Mouse (Mus musculus) kidney, postnatal 14 days (tissue): ENCODE data around the gene Dlg2.

Source experiments
- DNase-seq: peaks from one replicate; pipeline ENCODE4 v3.0.0; 2022; ENCODE audit warnings: mixed read lengths

Gene Dlg2

DNA sequence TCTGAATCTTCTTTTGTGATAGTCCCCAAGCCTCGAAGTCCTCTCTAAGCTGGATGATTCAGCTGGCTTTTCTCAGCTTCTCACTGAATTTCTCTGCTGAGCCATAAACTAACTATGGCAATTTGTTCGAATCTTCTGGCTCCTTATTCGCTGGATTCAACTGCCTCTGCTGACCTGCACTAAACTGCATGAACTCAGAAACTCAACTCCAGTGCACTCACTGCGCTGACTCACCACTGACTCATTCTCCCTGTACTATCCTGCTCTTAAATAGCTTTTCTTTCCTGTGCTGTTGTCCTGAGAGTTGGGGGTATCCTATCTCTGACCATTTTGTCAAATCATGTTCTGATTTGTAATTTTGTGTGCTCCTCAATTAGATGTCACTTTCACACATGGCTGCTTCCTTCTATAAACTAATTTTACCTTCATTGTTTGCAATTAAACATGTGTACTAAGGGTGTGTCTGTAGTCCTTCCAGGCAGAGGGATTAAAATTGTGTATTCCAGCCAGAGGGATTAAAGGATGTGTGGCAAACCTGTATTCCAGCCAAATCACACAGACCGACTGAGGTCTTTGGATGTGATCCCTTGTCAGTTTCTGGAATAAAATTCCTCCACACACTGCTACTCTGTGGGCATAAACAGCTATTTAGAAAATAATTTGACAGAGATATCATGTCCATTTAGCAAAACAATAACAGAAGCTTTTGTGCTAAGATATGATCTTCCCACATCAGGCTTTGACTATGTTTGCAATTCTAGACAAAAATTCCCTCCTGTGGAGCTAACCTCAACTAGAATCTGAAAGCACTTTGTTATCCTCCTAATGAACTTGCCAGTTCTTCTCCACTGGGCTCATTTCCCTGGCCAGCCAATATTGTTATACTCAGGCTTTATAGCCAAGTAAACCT is 1115.0 kb downstream of the Dlg2 start:
- no peak for DNase-seq

DNA sequence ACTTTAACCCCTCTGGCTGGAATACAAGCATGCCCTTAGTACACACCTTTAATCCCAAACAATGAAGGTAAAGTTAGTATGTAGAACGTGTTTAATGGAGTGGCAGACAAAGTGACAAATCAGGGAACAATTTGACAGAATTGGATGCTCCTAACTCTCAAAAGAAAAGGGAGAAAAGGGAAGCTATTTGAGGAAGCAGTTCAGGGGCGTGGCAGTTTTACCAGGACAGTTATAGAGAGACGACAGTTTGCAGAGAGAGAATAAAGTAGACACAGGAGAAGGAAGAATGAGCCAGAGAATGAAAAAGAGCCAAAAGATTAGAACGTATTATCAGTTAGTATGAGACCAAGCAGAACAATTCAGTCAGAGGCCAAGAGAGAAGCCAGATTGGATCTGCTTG is 1122.1 kb downstream of the Dlg2 start:
- no peak for DNase-seq

DNA sequence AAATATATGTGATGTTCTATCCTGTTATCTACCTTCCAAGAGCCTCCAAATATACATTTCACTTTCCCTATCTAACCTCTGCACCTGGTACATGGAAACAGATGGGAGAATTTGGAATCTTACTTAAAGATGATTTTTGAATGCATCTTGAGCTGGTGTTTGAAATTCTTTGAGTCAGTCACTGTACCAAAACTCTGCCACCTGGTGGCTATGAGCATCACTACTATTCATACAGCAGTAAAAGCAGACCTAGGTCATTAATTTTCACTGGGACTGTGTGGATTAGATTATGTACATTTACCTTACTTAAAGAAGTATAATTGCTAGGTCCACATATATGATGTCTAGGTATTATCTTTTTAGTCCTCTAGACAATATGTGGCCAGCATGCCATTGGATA is 1124.8 kb downstream of the Dlg2 start:
- DNase-seq: no peak

DNA sequence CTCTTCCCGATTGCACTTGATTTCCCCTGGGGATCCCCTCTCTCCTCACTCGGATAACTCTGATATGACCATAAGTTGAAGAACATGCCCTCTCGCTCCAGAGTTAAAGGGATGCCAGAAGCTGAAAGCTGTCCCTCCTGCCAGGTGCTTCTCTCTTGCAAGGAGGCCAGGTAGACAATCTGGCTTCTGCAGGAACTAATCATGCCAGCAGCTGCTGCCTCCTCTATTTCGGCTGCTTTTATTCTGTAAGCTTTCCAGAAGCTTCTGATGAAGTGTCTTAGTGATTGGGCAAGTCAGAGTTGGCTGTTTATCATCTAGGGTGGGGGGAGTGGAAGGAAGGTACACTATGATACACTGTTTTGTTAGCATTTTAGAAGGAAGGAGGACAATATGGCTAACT is 1127.1 kb downstream of the Dlg2 start:
- no peak for DNase-seq

DNA sequence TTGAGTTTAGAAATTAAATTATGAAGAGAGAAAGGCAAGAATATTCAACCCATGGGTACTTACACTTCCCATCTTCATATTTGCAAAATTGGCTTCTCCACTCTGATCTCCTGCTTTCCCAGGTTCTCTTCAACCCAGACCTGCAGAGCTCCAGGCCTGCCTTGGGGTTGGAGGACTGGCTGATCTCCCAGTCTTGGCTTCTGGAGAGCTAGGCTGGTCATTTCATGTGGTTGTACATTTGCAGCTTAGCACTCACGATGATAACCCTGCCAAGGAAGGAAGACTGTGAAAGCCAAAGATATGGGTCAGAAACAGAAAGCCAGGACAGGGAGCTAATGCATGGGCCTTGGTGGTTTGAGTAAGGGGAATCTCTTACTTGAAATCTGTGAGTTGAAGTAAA is 1176.6 kb downstream of the Dlg2 start:
- no peak for DNase-seq

DNA sequence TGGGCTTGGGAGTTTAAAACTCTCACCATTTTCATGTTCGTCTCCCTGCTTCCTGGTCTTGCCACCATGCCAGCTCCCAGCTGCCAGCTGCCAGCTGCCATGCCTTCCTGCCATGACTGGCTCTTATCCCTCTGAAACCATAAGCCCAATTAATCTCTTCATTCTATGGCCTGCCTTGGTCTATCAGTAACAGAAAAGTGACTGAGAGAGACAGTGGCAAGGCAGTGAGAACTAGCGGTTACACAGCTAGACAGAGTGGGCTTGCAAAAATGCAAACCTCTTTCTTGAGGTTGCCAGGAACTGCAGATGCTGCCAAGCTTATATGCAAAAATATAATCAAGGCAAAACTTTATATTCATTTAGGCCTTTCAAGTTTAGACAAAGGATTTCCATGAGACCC is 1183.0 kb downstream of the Dlg2 start:
- DNase-seq: no peak

DNA sequence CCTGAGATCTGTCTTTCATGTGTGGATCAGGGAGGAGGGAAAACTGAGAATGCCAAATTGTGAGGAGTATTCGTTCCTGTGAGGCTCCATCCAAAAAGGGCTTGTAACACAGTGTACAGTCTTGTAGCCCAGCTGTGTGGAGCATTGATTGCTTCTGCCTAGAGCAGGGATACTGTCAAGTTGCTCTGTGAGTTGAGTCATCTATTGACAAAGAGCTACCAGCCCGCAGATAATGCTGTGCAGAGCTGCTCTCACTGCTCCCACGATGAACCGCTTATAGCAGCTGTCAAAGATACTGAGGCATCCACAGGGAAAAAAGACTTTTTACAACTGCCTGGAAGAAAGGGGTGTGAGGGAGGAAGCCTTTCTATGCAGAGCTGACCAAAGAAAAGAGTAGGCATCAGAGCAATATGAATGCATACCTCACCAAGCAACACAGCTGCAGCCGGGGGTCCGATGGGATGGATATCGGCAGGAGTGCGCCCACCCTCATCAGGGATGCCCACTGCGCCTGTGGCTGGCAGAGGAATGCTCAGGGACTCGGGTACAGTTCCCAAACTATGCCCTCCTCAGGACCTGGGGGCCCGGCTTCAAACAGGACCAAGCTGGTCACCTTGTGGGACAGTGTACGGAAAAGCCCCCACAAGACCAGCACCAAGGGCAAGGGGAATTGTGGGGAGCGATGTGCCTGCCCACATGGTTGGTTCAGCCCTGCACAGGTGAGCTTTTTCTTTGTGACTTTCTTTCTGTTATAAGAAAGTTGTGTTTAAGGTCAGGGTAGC is 1196.0 kb downstream of the Dlg2 start:
- no peak for DNase-seq

DNA sequence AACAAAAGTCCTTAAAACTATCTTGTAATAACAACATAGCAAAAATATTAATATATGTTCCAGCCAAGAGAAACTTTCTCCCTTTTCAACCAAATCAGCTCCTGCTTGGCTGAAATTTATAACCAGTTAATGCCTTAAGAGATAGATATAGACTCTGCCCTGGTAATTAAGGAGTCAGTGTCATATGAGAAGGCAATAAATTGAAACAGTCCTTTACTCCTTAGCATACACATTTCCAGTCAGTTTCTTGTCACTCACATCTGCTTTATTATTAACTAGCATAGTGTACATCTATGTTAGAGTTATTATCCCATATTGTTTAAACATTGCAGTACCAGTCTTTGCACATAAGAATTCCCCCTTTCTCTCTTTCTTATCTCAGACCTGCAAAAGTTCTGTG is 1197.9 kb downstream of the Dlg2 start:
- no peak for DNase-seq

DNA sequence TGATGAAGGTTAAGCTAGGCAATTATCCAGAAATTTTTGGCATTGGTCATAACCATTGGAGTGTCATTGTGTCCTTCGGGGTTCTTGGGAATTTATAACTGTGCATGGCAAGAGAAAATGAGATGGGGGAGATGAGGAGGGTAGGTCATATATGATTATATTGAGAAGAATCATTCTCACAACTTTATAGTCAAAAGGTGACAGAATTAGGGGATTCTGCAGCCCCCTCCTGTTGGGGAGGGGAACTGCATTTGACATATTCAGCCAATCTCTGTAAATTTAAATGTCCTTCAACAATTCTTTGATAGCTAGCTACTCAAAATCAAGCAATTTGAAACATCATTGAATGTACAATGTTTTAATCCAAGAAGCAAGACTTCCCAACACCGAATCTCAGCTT is 1201.5 kb downstream of the Dlg2 start:
- DNase-seq: no peak

DNA sequence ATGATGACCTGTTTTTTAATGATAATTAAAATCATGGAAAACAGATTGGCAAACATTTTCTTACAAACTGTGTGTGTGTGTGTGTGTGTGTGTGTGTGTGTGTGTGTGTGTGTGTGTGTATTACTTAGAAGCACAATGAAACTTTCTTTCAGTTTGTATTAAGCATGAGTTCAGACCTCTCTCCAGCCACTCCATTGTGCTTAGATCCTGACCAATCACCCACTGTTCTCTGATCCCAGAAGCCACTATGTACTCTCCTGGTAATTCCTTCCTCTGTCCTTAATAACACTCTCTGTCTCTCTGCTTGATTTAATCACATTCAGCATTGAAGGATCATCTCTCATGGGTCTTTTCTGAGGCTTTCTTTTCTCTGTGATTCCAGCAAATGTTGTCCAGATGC is 1211.5 kb downstream of the Dlg2 start:
- DNase-seq: no peak

DNA sequence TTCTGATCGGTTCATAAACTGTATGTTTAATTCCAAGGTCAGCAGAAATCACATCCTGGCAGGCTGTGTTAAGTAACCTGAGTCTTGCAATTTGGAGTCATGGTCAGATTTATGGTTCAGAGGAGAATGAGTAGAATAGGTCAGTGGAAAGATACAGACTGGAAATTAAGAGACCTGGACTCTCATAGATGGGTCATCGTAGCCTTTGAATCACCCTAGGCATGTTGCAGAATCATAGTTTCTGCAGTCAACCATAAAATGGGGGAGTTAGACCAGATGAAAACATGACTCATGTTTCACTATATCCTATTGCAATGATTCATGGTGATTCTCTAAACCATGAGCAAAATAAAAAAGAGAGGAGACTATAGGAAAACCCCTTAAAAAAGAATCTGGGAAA is 1213.4 kb downstream of the Dlg2 start:
- DNase-seq: no peak

DNA sequence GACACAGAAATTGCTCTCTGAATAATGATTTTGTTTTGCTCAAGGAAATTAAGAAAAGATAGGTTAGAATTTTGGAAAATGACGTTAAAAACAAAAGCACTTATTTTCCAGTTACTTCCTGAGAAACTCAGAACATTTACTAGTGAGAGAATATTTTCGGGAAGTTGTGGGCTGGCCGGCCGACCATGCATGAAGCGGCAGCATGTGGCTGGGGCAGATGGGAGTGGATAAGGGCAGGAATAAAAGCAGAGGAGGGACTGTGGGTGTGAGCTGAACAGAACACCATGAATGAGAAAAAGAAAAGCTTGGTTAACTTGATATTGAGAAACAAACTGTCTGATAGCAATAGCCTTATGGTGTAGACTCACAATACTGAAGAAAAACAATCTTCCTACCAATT is 1233.4 kb downstream of the Dlg2 start:
- DNase-seq: no peak

DNA sequence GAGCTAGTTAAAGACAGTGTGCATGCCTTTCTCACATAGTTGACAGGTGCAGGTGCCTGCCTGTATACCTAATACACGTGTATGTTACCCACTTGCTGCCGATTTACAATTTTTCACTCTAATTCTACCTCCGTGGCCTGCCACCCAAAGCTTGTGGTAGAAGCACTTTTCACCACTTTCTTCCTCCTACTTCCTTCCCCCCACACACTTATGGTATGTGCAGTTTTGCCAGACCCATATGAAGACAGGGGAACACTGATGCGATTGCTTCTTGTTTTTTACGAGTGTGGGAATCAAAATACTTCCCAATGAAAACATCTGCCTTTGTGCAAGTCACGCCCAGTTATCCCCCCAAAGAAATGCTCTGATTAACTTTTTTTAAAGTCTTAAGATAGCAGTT is 1234.7 kb downstream of the Dlg2 start:
- DNase-seq: no peak

DNA sequence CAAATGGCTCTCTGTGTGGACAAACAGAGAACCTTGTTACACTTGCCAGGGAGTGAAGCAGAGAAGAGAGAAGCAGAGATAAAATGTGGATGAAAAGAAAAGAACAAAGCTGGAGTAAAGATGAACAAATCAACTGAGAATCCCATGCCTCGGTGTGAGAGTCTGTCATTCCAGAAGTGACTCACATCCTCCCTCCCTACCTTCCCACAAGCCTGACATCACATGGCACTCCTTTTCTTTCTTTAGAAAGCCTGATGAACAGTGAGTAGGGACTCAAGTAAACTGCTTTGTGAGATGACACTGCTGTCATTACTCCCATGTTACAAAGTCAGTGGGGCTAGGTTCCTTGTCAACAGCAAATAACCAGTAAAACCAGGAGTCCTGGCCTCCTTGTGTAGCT is 1239.3 kb downstream of the Dlg2 start:
- no peak for DNase-seq

DNA sequence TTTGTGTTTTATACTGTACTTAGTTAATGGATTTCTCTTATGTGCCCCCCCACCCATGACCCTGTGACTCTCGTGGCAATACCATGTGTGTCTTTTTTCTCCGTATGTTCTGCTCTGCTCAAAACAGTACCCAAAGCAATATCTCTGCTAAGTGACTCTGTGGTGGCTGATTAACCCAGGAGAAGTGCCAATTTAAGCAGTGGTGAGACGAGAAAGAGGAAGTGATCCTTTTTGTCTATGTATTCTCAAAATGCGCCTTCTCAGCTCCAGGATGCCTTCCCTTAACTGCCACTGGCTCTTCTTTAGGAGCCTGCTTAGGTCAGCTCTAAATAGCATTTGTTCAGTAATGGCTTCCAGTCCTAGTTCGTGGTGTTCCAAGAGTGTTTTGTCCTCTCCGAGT is 1240.2 kb downstream of the Dlg2 start:
- DNase-seq: no peak

DNA sequence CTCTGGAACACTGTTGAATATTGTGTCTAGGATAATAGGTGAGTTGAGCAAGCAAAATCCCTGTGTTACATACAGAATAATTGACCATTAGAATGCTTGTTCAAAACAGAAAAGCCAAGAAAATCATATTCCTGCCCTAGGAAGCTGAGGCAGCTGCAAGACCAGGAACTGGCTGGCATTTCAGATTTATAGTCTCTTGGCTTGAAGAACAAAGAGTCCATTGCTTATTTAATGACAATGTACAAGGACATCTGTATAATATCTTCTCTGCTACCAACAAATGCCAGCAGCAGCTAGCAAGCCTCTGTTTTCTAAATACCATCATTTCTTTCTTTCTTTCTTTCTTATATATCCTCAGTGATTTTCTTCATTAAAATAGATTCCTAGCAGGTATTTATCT is 1243.8 kb downstream of the Dlg2 start:
- DNase-seq: no peak

DNA sequence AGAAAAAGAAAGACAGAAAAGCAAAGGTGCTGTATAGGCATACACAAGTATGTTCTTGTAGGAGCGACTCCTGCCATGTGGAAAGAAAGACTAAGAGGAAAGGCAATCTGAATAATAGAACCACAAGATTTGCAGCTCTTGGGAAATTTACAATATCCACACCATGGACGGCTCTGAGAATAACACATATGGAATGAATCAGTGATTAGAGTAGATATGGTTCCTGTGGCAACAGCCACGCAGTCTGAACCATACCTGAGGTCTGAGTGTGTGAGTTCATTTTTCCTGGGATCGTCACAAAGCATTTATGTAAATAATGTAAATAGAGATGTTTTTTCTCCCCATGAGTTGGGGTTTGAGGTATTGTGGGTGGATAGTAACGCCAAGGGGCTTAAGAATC is 1247.9 kb downstream of the Dlg2 start:
- DNase-seq: no peak

DNA sequence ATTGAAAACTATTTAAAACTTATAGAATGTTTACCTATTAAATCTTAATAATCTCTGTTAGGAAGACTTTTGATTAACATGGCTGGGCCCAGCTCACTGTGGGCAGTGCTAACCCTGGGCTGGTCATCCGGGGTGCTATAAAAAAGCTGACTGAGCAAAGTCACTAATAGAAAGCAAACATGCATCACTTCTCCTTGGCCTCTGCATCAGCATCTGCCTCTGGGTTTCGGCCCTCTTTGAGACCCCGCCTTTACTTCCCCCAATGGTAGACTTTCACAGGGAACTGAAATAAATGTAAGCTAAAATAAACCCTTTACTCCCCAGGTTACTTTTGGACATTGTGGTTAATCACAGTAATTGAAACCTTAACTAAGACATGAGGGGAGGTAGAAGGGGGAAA is 1264.3 kb downstream of the Dlg2 start:
- no peak for DNase-seq

DNA sequence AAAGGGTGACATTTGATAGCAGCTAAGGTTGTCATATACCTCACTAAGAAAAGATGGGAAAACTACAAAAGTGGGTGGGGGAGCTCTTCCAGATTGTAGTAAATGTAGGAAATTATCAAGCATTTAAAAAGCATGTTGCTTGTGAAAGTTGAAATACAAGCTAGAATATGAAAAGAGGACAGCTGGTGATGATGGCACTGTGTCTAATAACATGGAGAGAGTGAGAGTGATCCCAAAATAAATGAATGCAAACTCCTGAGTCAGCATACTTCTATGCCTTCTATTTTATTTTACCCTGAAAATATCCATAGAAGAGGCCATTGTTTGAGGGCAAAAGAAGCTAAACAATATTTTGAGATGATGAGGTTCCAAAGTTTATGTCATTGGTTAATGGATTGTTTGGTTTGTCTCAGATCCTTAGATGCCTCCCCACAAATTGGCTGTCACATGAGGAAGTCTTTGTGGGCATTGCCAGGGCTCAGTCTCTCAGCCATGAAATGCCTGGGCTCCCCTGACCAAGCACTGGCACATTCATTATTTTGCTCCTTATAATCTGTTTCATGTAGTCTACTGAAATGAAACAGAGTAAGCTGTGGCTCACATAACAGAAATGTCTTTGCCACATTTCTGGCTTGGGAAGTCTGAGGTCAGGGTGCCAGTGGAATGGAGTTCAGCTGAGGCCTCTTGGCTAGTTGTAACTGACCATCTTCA is 1276.8 kb downstream of the Dlg2 start:
- DNase-seq: no peak

DNA sequence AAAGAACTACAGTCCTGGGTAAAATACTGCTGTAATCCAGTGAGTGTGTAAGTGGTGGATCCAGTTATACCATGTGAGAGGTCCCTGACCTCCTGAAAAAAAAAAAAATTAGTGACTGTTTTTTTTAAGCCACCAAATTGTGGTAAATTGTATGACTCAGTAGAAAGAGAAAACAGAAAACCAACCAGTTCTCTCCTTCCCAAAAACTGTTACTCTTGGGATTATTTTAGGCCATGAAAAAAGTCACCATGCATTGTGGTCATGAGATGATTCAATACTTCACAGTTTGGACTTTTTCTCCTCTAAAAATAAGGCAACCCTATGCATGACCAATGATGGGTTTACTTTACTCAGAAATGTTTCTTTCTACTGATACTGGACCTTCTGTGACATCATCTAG is 1291.2 kb downstream of the Dlg2 start:
- DNase-seq: no peak

DNA sequence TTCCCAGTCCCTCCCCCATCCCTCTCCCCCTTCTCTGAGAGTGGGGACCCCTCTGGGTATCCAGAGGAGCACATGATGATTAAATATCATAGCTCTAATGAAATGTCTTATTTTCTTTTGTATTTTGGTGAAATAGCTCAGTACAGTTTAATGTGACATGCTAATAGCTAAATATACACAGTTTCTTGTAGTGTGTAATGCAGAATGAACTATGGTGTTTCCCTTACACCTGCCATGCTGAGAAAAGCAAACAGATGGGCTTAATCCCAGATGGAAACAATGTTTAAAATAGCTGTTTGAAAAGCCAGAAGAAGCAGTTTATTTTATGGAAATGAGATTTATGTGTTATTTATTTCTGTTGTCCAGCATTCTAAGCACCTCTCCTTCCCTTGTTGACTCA is 1302.2 kb downstream of the Dlg2 start:
- no peak for DNase-seq

DNA sequence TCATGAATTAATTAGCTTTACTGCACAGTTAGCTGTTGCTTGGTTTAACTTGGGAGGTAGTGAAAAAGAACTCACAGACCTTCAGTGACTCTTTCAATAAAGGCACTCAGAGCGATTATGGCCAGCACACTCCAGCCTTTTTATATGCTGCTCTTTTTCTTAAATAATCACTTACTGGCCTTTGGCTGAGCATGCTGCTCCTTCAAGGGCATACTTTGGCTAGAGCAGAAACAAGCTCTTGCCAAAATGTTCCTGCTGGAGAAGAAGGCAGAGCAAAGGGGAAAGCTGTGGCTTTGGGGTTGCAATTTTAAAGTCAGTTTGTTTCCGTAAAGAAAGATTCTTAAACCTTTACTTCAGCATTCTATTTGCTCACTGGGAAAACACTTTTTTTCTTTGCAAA is 1308.1 kb downstream of the Dlg2 start:
- no peak for DNase-seq

DNA sequence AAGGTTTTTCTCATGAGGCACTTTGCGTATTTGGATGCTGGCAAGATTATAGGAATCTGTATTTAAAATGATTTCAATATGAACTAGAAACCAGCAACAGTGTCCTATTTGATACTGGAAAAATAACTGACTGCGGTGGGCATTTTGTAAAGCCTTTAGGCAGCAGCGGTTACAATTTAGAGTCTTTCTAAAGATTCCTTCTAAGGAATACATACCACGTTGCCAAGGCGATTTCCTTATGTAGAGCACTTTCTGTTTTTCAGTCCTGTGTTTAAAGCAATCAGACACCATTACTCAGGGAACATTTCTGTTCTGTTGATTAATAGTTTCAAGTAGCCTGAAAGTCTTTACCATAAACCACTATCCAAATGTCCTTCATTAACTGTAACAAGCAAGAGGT is 1309.0 kb downstream of the Dlg2 start:
- DNase-seq: no peak

DNA sequence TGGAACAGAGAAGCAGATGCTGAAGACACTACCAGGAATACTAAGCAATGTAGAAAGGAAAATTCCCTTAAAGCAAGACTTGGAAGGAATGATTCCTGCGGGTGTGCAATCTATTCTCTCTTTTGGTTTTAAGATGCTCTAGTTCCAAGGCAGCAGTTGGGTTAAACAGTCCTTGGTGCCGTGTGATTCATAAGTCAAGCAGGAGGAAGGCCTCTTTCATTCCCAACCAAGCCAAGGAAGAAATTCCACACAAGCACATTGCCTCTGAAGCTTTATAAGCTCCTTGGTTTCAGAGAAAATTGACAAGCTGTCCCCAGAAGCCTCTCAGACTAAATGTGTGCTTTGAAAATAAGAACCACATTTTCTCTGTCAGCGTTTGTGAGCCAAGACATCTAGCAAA is 1309.4 kb downstream of the Dlg2 start:
- no peak for DNase-seq
